Mouse (Mus musculus) lung, adult 2 months (tissue): ENCODE results near the gene Olfr301.

Experiments used
- CTCF ChIP-seq: fragments of 200-500 bp; IDR thresholded peaks from 2 replicates; pipeline ENCODE4 v1.5.1; 2011; ENCODE audit warnings: mild to moderate bottlenecking, low read length, control low read depth; ENCODE audit not compliant: insufficient read depth
- POLR2A ChIP-seq: fragments of 200-500 bp; IDR thresholded peaks from 2 replicates; pipeline ENCODE4 v1.6.1; 2011; ENCODE audit warnings: low read depth, mild to moderate bottlenecking, control low read depth, low read length, borderline replicate concordance; ENCODE audit errors: extremely low read depth

DNA sequence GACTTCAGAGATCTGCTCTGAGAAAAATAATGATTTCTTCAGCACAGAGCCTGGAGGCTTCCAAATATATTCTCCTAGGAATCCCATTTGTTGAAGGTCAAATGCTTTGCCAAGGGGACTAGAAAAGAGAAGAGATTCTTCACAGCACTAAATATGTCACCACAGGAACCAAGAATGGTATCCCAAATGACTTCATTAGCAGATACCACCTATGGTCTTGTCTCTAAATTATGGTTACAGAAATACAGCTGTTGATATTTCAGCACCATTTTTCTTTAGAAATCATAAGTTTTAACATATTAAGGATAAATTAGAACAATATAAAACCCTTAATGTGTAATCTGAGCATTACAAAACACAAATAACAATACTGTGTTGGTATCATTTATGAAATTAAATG lies 6.0 kb upstream of the Olfr301 start, which contains the start of gene Olfr303:
- TF ChIP-seq CTCF, result no peak
- no peak for TF ChIP-seq POLR2A
